Mouse (Mus musculus): ENCODE measurements around the gene Slc46a1. TPM values are rescaled to one million over a fixed set of nuclear protein-coding genes. Genes with fewer than 3 reads are reported as not detected.

The Slc46a1 gene
- total RNA-seq, 2 experiments from 2014 or later = 15.4 to 16.7 TPM

- no peak for DNase-seq (ENCODE audit: low spot score in 2 of 2)
Observed at GRCm38 (mm10) chr11:78500623-78501202, 35.2 kb downstream of the Slc46a1 start.

GRCm38 (mm10) chr11:78501529-78501928 lies 36.0 kb downstream of the Slc46a1 start:
- DNase-seq (ENCODE audit: low spot score in 2 of 2) = no peak

DNA sequence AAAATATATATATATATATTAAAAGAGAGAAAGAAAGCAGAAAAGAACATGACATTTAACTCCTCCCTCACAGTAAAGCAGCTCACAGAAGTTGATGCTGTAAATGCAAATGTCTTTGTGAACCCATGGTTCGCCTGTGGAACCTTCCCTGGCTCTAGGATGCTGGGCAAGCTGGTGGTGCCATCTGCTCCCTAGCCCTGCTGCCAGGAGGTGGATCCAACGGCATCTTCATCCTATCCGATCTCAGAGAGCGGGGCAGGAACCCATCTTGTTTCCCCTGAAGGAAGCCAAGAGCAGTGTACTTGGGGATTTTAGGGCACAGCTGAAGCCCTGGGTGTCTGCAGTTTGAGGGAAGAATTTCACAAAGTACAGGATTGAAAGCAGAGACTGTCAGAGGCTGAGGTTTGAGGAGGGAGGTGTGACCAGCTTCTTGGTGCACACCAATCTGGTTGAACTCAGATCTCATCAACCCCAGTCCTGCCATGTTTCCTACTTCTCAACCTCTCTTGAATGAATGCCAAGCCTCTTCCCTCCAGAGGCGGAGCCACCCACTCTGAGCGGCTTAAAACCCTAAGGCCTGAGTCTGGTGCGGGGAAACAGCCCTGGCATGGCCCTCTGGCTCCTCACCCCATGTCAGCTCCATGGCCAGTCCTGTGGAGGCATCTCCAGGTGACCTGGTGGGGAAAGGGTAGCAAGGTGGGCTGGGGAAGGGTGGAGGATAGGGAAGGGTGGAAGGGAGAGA lies 37.6 kb downstream of the Slc46a1 start, which contains the start of gene Sebox:
Sebox (plus strand) TSS at position 539 of the 742 bp plus-strand sequence.
- DNase-seq (ENCODE audit: low spot score in 2 of 2) = no peak

GRCm38 (mm10) chr11:78505430-78505829 lies 39.9 kb downstream of the Slc46a1 start:
- DNase-seq (ENCODE audit: low spot score in 2 of 2) = no peak

DNA sequence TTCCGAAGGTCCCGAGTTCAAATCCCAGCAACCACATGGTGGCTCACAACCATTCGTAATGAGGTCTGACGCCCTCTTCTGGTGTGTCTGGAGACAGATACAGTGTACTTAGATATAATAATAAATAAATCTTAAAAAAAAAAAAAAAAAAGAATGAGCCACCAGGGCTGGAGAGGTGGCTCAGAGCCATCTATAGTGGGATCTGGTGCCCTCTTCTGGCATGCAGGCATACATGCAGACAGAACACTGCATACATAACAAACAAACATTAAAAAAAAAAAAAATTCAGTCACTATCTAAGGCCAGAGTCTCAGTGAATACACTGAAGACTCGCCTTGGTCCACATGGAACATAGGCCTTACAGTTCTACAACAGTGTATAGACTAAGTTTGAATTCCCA lies 43.7 kb downstream of the Slc46a1 start:
- no peak for DNase-seq (ENCODE audit: low spot score in 2 of 2)

GRCm38 (mm10) chr11:78512025-78512957 lies 46.8 kb downstream of the Slc46a1 start, which contains the start of the genes Tmem199 and Poldip2:
Gene Tmem199 (minus strand): TSS chr11:78512172.
Gene Poldip2 (plus strand): TSS chr11:78512193.
- peak; percentile 77 to 79 for DNase-seq (ENCODE audit: low spot score in 2 of 2)

GRCm38 (mm10) chr11:78513106-78513790 lies 47.8 kb downstream of the Slc46a1 start:
- no peak for DNase-seq (ENCODE audit: low spot score in 2 of 2)

- no peak for DNase-seq (ENCODE audit: low spot score in 2 of 2)
Observed at GRCm38 (mm10) chr11:78515549-78516325, 50.2 kb downstream of the Slc46a1 start.

DNA sequence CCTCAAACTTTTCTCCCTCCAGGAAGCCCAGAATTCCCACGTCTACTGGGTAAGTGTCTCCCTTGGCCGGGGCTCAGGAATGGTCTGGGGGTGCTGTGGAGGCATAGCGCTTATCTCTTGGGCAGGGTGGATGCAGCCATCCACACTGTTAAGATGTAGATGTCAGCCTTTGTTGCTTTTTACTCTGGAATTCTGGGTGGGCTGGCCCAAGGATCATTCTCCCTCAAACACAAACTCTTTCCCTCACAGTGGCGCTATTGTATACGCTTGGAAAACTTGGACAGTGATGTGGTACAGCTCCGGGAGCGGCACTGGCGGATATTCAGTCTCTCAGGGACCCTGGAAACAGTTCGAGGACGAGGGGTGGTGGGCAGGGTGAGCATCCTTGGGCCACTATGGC lies 53.4 kb downstream of the Slc46a1 start:
- DNase-seq (ENCODE audit: low spot score in 2 of 2) = no peak

Other genes with a start within 250 kb of the Slc46a1 start
- gene Sdf2, start 220.0 kb upstream of the Slc46a1 start, total RNA-seq (2021) = 10 to 100 TPM; 79.3 to 87.3 TPM
- gene Supt6, start 219.7 kb upstream of the Slc46a1 start, total RNA-seq (2021) = 10 to 100 TPM; 63.3 to 69.2 TPM
- 100 to 1,000 TPM; 137 to 138 TPM for gene 2610507B11Rik, start 203.9 kb upstream of the Slc46a1 start, total RNA-seq (2021)
- gene BC030499, start 174.9 kb upstream of the Slc46a1 start, total RNA-seq (2021) = 1 to 10 TPM in 1 of 2 experiments, under 1 TPM in 1; 0.73 to 1.5 TPM
- gene Spag5, start 164.2 kb upstream of the Slc46a1 start, total RNA-seq (2021) = 10 to 100 TPM; 28.8 to 31.5 TPM
- gene Aldoc, start 142.7 kb upstream of the Slc46a1 start, total RNA-seq (2021) = 10 to 100 TPM; 15.3 to 16.2 TPM
- gene Pigs, start 137.3 kb upstream of the Slc46a1 start, total RNA-seq (2021) = 10 to 100 TPM; 58.2 to 58.3 TPM
- gene Unc119, start 122.2 kb upstream of the Slc46a1 start, total RNA-seq (2021) = 10 to 100 TPM; 55.7 to 67.1 TPM
- gene Foxn1, start 79.1 kb upstream of the Slc46a1 start, total RNA-seq (2021) = under 1 TPM; 0.08 to 0.17 TPM
- gene Slc13a2, start 43.5 kb upstream of the Slc46a1 start, total RNA-seq (2021) = 1 to 10 TPM in 1 of 2 experiments, under 1 TPM in 1; 0.11 to 1.8 TPM
- gene Sarm1, start 32.1 kb downstream of the Slc46a1 start, total RNA-seq (2021) = 10 to 100 TPM in 1 of 2 experiments, 1 to 10 TPM in 1; 7.7 to 10.2 TPM
- 100 to 1,000 TPM in 1 of 2 experiments, 10 to 100 TPM in 1; 10.1 to 212 TPM for gene Vtn, start 33.4 kb downstream of the Slc46a1 start, total RNA-seq (2021)
- not detected for gene Sebox, start 37.8 kb downstream of the Slc46a1 start, total RNA-seq (2021)
- 10 to 100 TPM; 30.1 to 31.1 TPM for gene Tmem199, start 46.5 kb downstream of the Slc46a1 start, total RNA-seq (2021)
- 100 to 1,000 TPM; 153 to 166 TPM for gene Poldip2, start 46.5 kb downstream of the Slc46a1 start, total RNA-seq (2021)
- gene Tnfaip1, start 70.6 kb downstream of the Slc46a1 start, total RNA-seq (2021) = 10 to 100 TPM; 56.6 to 57.2 TPM
- gene Ift20, start 70.7 kb downstream of the Slc46a1 start, total RNA-seq (2021) = 10 to 100 TPM; 80.5 to 84.7 TPM
- gene Tmem97, start 85.1 kb downstream of the Slc46a1 start, total RNA-seq (2021) = 10 to 100 TPM; 47.1 to 60.4 TPM
- gene Nlk, start 231.7 kb downstream of the Slc46a1 start, total RNA-seq (2021) = 10 to 100 TPM; 43.9 to 44.0 TPM

Data from adrenal gland, postnatal 4 days (tissue).